Mouse (Mus musculus) heart, embryonic 12.5 days (tissue): Measurements from ENCODE around the gene Scrn3. TPM values are rescaled to one million over a fixed set of nuclear protein-coding genes. Genes with fewer than 3 reads are reported as not detected.

Experiments used
- ATAC-seq: fragments of 200-750 bp; cut with Nextera tagmentation; 2 replicates; pipeline ENCODE4 v1.8.0; 2017; ENCODE audit warnings: moderate TSS enrichment, moderate library complexity; ENCODE audit not compliant: insufficient number of reproducible peaks, low FRiP score
- H3K27ac ChIP-seq: fragments of 300-500 bp; sonication (generic); 2 replicates; pipeline ENCODE4 v1.5.1; 2016; ENCODE audit warnings: mild to moderate bottlenecking, moderate library complexity; ENCODE audit not compliant: poor library complexity, severe bottlenecking
- H3K27me3 ChIP-seq: fragments of 300-500 bp; sonication (generic); replicated peaks from 2 replicates; pipeline ENCODE4 v1.6.1; 2016; ENCODE audit warnings: mild to moderate bottlenecking, moderate library complexity
- H3K36me3 ChIP-seq: fragments of 300-500 bp; sonication (generic); 2 replicates; pipeline ENCODE4 v1.6.1; 2016; ENCODE audit warnings: mild to moderate bottlenecking, moderate library complexity
- H3K4me1 ChIP-seq: fragments of 300-500 bp; sonication (generic); replicated peaks from 2 replicates; pipeline ENCODE4 v1.6.1; 2016; ENCODE audit warnings: mild to moderate bottlenecking
- H3K4me2 ChIP-seq: fragments of 300-500 bp; sonication (generic); 2 replicates; pipeline ENCODE4 v1.6.1; 2016; ENCODE audit warnings: mild to moderate bottlenecking, moderate library complexity
- H3K4me3 ChIP-seq: fragments of 300-500 bp; sonication (generic); 2 replicates; pipeline ENCODE4 v1.5.1; 2016; ENCODE audit warnings: mild to moderate bottlenecking
- H3K9ac ChIP-seq: fragments of 300-500 bp; sonication (generic); 2 replicates; pipeline ENCODE4 v1.6.1; 2016; ENCODE audit warnings: mild to moderate bottlenecking, moderate library complexity
- H3K9me3 ChIP-seq: fragments of 300-500 bp; sonication (generic); replicated peaks from 2 replicates; pipeline ENCODE4 v1.6.1; 2016; ENCODE audit warnings: mild to moderate bottlenecking, moderate library complexity
- WGBS: fragments of 180-500 bp; shearing (Covaris S2); methylation state at CpG from one replicate; pipeline ENCODE4 v1.1.7; 2016; 5-methylcytosine and 5-hydroxymethylcytosine counted together
- polyA plus RNA-seq: library from polyadenylated mRNA; unstranded; fragments of >200 nt; fragmentation: Nextera tagmentation; extraction: Ambion mirVana; gene quantifications from 2 replicates; pipeline ENCODE4 v1.2.1, GENCODE M21; 2016

Gene Scrn3
- polyA plus RNA-seq, 1 experiment from 2014 or later: 14.9 TPM

DNA sequence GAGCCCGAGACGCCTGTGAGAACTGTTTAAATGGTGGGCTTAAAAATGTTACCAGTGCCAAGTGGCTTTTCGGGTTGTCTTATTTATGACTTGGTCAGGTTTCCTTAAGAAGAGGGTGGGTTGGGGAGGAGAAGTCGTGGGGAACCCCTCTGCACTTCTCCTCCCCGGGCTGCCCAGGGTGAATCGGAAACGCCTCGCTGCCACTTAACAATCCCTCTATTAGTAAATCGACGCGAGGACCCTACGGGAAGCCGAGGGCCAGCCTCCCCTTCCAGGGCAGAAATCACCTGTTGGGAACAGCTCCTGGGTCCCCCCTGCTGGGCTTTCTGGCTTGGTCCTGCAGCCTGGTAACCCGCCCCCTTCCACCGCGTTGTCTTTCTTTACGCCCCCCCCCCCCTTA is 42.7 kb upstream of the Scrn3 start:
- peaks cover 57% of the 10 kb centered on the region for H3K4me1 ChIP-seq
- no peak overlapping the region for H3K4me2 ChIP-seq

DNA sequence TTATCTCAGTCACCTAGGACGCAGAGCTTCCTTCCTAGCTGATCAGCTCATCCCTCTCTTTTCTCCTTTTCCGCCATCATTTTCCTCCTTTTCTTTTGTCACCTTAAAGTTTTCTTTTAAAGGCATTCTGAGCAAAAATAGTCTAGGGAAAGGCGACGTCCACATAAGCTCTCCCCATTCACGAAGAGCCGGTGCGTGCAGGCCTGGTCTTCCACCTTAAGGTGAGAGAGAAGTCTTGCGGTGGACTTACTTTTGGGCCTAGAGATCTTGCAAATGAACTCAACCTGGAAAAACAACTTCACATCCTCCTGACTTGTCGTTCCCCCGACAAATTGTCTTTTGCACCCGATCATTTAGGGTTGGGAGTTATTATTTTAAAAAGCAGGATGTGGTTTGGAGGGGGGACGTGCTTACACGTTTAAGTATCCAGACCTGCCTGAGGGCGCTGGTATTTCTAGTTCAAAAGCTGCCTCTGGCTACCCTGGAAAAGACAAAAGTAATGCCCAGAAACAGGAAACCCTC is 42.3 kb upstream of the Scrn3 start:
- Histone ChIP-seq H3K27me3 (peaks cover 89% of the 10 kb centered on the region), H3K4me1 (peaks cover 54% of the 10 kb centered on the region), H3K9ac (no peak overlapping the region), H3K4me3 (peak overlapping the region; percentile 45; the same call in 1 of the 2 replicates), H3K9me3 (no peaks in the 10 kb centered on the region), H3K27ac (no peak overlapping the region), H3K4me2 (peak overlapping the region; percentile 85), H3K36me3 (no peaks in the 10 kb centered on the region)
- no peak for ATAC-seq
- WGBS: 2% methylated on average over 14 of the region's 14 CpGs

More for the DNA sequence above, 42.7 kb upstream of the Scrn3 start:
- H3K27ac ChIP-seq: no peak overlapping the region
- no peak overlapping the region for H3K9ac ChIP-seq
- ATAC-seq: no peak
- peaks cover 92% of the 10 kb centered on the region for H3K27me3 ChIP-seq
- no peaks in the 10 kb centered on the region for H3K36me3 ChIP-seq
- H3K4me3 ChIP-seq: no peak overlapping the region
- WGBS: 1% methylated on average over 17 of the region's 17 CpGs
- no peaks in the 10 kb centered on the region for H3K9me3 ChIP-seq

DNA sequence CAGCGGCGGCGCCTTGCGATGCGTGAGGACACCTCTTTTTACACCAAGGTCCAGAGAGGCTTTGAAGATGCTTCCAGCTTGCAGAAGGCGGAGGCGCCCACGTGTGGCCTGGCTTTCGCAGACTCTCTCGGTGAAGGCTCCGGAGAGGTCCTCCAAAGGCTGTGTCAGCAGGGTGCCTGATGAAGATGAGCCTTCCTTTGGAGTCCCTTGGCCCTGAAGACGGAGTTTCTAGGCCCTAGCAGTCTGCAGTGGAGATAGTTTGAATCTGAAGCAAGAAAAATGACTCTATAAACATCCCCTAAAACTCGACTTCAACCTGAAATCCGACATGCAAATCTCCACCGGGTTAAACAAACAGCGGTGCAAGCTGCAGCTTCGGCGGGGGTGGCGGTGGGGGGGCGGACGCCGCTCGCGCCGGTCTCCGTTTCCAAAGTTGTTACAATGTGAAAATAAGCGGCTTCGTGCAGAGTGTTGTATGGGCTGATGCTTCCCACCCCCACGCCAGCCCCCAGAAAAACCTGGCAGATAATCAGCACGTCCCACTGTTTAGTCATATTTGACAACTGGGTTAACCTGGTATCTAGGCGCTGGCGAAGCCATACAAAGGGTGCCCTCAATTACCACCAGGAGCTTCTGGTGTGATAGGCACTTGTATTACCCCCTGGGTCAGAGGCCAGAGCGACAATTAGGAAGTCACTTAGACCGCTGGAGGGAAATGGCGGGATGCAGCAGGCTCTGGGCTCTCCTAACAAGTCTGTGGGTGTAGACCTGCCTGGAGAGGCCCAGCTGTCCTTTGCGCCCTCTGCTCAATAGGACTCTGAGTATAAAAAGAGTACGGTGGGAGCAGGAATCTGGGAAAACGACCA is 41.6 kb upstream of the Scrn3 start:
- Histone ChIP-seq H3K4me1 (peaks cover 52% of the 10 kb centered on the region), H3K36me3 (no peaks in the 10 kb centered on the region), H3K27me3 (peaks cover 82% of the 10 kb centered on the region), H3K4me2 (peak overlapping the region; percentile 85), H3K27ac (no peak overlapping the region), H3K4me3 (peak overlapping the region; percentile 45), H3K9ac (no peak overlapping the region), H3K9me3 (no peaks in the 10 kb centered on the region)
- ATAC-seq: no peak
- WGBS: under 1% methylated on average over 38 of the region's 38 CpGs

DNA sequence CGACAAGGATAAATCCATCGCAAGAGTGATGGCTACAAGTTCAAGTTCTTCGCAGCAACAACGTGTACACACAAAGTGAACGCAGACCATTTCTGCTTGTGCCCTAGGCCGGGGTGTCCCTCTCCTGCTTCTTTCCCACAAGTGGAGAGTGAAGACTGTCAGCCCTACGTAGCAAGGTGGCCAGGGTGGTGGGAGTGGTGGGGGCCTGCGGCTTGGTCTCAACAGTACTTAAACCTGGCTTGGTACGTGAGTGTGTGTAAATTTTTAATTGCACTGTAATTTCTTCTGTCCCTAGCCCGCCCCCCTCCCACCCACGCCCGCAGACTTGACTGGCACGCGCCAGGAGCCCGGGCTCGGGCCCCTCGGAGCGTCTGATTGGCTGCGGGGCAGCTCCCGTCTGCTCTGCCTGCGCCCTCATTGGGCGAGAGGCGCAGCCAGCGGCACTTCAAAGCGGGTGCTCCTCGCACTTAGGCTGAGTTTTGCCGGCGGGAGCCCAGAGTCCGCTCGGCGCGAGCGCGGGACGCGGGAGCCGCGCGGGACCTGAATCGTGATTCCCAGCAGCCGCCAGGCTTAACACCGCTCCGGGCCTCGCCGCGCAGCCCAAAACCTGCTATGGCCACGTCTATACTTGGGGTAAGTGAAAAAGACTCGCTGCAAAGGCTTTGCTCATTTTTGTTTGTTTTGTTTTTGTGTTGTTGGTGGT is 40.8 kb upstream of the Scrn3 start, which contains the start of gene Sp9:
Gene Sp9, plus strand, starts transcription at position 467 of the 703 bp plus-strand sequence.
- Histone ChIP-seq H3K9ac (peak within 1 kb of the TSS; percentile 5; the same call in 1 of the 2 replicates), H3K4me3 (peak within 1 kb of the TSS; percentile 45), H3K4me1 (peaks cover 52% of the 10 kb centered on the region), H3K27ac (no peak within 1 kb of the TSS), H3K27me3 (peaks cover 77% of the 10 kb centered on the region), H3K36me3 (no peaks in the 10 kb centered on the region), H3K9me3 (no peaks in the 10 kb centered on the region), H3K4me2 (peak within 1 kb of the TSS; percentile 85)
- ATAC-seq: peak; percentile 66; the same call in 1 of the 2 replicates
- WGBS: under 1% methylated on average over 48 of the region's 48 CpGs

DNA sequence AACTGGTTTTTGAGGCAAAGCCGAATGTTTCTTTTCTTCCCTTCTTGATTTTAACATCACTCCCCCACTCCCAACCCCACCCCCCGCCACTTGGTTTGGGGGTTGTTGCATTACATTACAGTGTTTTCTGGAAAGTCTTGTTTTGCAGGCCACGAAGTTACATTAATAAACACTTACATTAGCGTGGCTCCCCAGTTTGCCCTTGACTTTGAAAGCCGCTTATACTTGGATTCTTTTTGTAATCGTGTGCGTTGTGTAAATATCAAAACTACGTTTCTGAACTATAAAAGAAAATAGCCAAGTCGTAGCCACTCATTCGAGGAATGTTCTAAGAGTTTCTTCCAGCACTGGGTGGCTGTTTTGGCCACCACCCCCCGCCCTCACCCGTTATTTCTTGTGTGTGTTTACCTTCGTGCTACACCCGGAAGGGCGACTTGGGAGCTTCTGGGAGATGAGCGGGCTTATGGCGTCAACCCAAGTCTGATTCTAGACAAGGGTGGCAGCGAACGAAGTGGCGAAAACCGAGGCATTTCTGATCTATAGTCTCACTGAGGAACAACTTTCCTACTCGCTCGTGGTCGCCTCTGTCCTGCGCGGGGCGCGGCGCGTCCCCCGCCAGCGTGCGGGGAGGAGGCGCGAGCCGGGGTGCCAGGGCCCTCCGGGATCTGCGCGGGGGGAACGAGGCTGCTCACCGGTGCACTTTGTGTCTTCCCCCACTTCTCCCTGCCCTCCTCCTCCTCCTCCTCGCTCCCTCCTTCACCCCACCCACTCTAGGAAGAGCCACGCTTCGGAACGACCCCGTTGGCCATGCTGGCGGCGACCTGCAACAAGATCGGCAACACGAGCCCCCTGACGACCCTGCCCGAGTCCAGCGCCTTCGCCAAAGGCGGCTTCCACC is 39.8 kb upstream of the Scrn3 start:
- ATAC-seq: no peak
- Histone ChIP-seq H3K9ac (peak overlapping the region; percentile 5; the same call in 1 of the 2 replicates), H3K4me2 (peak overlapping the region; percentile 85), H3K27ac (no peak overlapping the region), H3K4me3 (peak overlapping the region; percentile 45), H3K36me3 (no peaks in the 10 kb centered on the region), H3K9me3 (no peaks in the 10 kb centered on the region), H3K4me1 (peaks cover 58% of the 10 kb centered on the region), H3K27me3 (peaks cover 78% of the 10 kb centered on the region)
- WGBS: under 1% methylated on average over 54 of the region's 55 CpGs

GRCm38 (mm10) chr2:73273249-73274118 is 38.9 kb upstream of the Scrn3 start:
- H3K9ac ChIP-seq: peak overlapping the region; percentile 45; the same call in 1 of the 2 replicates

DNA sequence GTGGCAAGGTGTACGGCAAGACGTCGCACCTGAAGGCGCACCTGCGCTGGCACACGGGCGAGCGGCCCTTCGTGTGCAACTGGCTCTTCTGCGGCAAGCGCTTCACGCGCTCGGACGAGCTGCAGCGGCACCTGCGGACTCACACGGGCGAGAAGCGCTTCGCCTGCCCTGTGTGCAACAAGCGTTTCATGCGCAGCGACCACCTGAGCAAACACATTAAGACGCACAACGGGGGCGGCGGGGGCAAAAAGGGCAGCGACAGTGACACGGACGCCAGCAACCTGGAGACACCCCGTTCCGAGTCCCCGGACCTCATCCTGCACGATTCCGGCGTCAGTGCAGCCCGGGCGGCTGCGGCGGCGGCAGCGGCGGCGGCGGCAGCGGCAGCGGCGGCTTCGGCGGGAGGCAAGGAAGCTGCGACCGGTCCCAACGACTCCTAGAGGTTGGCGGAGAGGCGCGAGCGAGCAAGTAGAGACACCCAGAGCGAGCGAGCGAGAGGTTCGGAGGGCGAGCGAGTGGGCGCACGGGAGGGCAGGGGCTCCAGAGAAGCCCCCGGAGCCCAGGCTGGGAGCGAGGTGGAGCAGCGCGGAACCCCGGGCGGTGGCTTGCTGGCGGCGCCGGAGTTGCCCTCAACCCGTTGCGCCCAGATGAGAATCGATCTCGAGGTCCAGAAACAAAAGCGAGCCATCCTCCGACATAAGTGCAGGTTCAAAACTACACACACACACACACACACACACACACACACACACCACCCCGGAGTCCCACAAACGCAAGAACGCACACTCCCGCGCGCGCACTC is 38.1 kb upstream of the Scrn3 start:
- Histone ChIP-seq H3K4me2 (peak overlapping the region; percentile 85), H3K27me3 (peaks cover 79% of the 10 kb centered on the region), H3K36me3 (no peaks in the 10 kb centered on the region), H3K9me3 (no peaks in the 10 kb centered on the region), H3K4me1 (peaks cover 70% of the 10 kb centered on the region), H3K4me3 (peak overlapping the region; percentile 45), H3K9ac (peak overlapping the region; percentile 45; the same call in 1 of the 2 replicates), H3K27ac (no peak overlapping the region)
- no peak for ATAC-seq
- WGBS: under 1% methylated on average over 85 of the region's 88 CpGs

More at GRCm38 (mm10) chr2:73273249-73274118, 38.9 kb upstream of the Scrn3 start:
- Histone ChIP-seq H3K4me3 (peak overlapping the region; percentile 45), H3K4me2 (peak overlapping the region; percentile 85), H3K27me3 (peaks cover 75% of the 10 kb centered on the region), H3K4me1 (peaks cover 62% of the 10 kb centered on the region), H3K27ac (no peak overlapping the region), H3K36me3 (no peaks in the 10 kb centered on the region), H3K9me3 (no peaks in the 10 kb centered on the region)
- under 1% methylated on average over 103 of the region's 110 CpGs for WGBS
- ATAC-seq: no peak; the same call in 1 of the 2 replicates

DNA sequence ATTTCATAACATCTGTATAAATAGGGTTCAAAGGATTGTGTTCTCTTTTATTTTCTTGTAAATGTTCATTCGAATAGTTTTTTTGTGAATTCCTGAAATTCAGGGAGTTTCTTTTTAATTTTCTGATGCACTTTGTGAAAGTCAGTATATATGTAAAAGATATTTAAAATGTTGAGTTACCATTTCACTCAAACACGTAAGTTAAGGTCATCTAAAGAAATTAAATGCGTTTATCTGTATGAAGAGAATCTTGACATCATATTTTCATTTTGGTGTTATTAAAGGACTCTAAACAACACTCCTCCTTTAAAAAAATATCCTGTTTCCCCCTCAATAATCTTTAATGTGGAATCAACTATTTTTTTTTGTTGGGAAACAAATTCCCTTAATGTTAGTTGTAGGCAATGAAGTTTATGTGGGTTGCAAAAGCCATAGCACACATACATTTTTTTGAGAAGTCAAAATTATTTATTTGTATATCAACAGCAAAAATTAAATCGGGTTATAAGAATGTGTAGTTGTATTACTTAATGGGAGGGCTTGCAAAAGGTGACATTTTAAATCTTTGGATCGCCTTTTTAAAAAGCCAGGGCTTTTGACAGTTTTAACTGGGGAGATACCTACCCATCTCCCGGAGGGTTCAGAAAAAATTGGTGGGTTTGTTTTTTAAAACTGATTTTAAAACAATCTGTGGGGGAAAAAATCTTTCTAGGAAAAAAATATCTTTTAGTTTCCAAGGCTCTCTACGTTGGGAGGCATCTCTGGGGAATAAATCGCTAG is 37.0 kb upstream of the Scrn3 start:
- no peak for ATAC-seq
- Histone ChIP-seq H3K4me3 (no peak overlapping the region), H3K9me3 (no peaks in the 10 kb centered on the region), H3K4me2 (no peak overlapping the region), H3K27me3 (peaks cover 72% of the 10 kb centered on the region), H3K27ac (no peak overlapping the region), H3K4me1 (peaks cover 66% of the 10 kb centered on the region), H3K9ac (no peak overlapping the region), H3K36me3 (no peaks in the 10 kb centered on the region)
- WGBS: 9% methylated on average over 8 of the region's 8 CpGs

- H3K9ac ChIP-seq: no peak overlapping the region
- H3K36me3 ChIP-seq: no peaks in the 10 kb centered on the region
- H3K4me2 ChIP-seq: no peak overlapping the region
- no peak for ATAC-seq
- peaks cover 66% of the 10 kb centered on the region for H3K4me1 ChIP-seq
- WGBS: 2% methylated on average over 6 of the region's 6 CpGs
- no peak overlapping the region for H3K4me3 ChIP-seq
- no peaks in the 10 kb centered on the region for H3K9me3 ChIP-seq
- no peak overlapping the region for H3K27ac ChIP-seq
- H3K27me3 ChIP-seq: peaks cover 71% of the 10 kb centered on the region
Observed at GRCm38 (mm10) chr2:73276141-73276571, 36.2 kb upstream of the Scrn3 start.
